Mouse (Mus musculus) embryonic facial prominence, embryonic 15.5 days (tissue): ENCODE measurements around the gene Tmcc3. TPM values are rescaled to one million over a fixed set of nuclear protein-coding genes. Genes with fewer than 3 reads are reported as not detected.

Experiments
- ATAC-seq: fragments of 200-750 bp; cut with Nextera tagmentation; 2 replicates; pipeline ENCODE4 v1.8.0; 2017; ENCODE audit warnings: low read depth, moderate TSS enrichment; ENCODE audit not compliant: insufficient number of reproducible peaks, low FRiP score, low TSS enrichment
- H3K27ac ChIP-seq: fragments of 300-500 bp; sonication (generic); replicated peaks from 2 replicates; pipeline ENCODE4 v1.5.1; 2015; ENCODE audit warnings: mild to moderate bottlenecking, inconsistent platforms
- H3K27me3 ChIP-seq: fragments of 300-500 bp; sonication (generic); 2 replicates; pipeline ENCODE4 v1.6.1; 2015; ENCODE audit warnings: inconsistent platforms
- H3K36me3 ChIP-seq: fragments of 300-500 bp; sonication (generic); 2 replicates; pipeline ENCODE4 v1.6.1; 2015; ENCODE audit warnings: mild to moderate bottlenecking, inconsistent platforms
- H3K4me1 ChIP-seq: fragments of 300-500 bp; sonication (generic); 2 replicates; pipeline ENCODE4 v1.6.1; 2015; ENCODE audit warnings: inconsistent platforms
- H3K4me2 ChIP-seq: fragments of 300-500 bp; sonication (generic); replicated peaks from 2 replicates; pipeline ENCODE4 v1.6.1; 2015; ENCODE audit warnings: mild to moderate bottlenecking, inconsistent platforms
- H3K4me3 ChIP-seq: fragments of 300-500 bp; sonication (generic); replicated peaks from 2 replicates; pipeline ENCODE4 v1.5.1; 2015; ENCODE audit warnings: mild to moderate bottlenecking, inconsistent platforms
- H3K9ac ChIP-seq: fragments of 300-500 bp; sonication (generic); 2 replicates; pipeline ENCODE4 v1.6.1; 2015; ENCODE audit warnings: inconsistent platforms
- H3K9me3 ChIP-seq: fragments of 300-500 bp; sonication (generic); replicated peaks from 2 replicates; pipeline ENCODE4 v1.6.1; 2016; ENCODE audit warnings: inconsistent platforms
- WGBS: fragments of 180-500 bp; shearing (Covaris S2); methylation state at CpG from one replicate; pipeline ENCODE4 v1.1.7; 2015; 5-methylcytosine and 5-hydroxymethylcytosine counted together
- polyA plus RNA-seq: library from polyadenylated mRNA; unstranded; fragments of >200 nt; fragmentation: Nextera tagmentation; extraction: Ambion mirVana; gene quantifications from 2 replicates; pipeline ENCODE4 v1.2.1, GENCODE M21; 2015

Gene Tmcc3
- polyA plus RNA-seq, 1 experiment from 2014 or later: 14.2 TPM

DNA sequence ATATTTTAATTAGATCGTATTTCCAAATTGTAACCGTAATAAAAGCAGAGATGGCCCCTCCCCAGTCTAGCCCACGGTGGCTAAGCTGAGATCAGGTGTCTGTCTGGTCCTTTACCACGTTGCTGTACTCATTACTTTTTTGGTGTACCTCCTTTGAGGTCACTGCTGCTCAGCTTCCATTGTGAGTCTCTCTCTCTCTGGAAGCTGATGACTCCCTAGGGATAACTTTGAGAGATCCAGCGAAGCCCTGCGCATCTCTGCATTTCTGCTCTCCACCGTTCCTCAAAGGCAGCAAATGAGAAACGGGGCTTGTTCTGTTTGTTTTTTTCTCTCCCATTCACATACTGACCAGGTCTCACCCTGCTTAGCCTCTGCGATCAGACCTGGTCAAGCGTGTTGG, 23.3 kb downstream of the Tmcc3 start:
- Histone ChIP-seq H3K36me3 (no peaks in the 10 kb centered on the region), H3K9ac (no peak overlapping the region), H3K4me1 (peaks cover 2% of the 10 kb centered on the region), H3K27me3 (no peaks in the 10 kb centered on the region), H3K9me3 (no peaks in the 10 kb centered on the region), H3K4me3 (no peak overlapping the region), H3K4me2 (no peak overlapping the region), H3K27ac (no peak overlapping the region)
- WGBS: 71% methylated on average over 10 of the region's 10 CpGs
- ATAC-seq: no peak

DNA sequence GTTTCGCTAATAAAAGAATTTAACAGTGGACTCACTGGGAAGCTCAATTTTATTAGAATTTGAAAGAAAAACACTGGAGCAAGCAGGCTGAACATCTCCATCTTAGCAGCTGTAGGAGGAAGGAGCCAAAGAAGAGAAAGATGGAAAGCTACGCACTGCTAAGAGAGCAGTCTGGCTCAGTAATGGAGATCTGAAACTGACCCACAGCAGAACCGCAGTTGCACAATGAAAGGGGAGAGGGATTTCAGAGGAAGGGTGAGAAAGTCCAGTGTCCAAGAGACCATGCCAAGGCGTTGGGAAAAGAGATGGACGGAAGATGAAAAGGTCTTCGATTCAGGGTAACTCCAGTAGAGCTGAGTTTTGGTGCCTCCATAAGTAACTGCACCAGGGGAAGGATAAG, 24.3 kb downstream of the Tmcc3 start:
- no peaks in the 10 kb centered on the region for H3K4me1 ChIP-seq
- ATAC-seq: no peak
- H3K4me2 ChIP-seq: no peak overlapping the region
- no peak overlapping the region for H3K27ac ChIP-seq
- H3K9me3 ChIP-seq: no peaks in the 10 kb centered on the region
- no peaks in the 10 kb centered on the region for H3K27me3 ChIP-seq
- no peak overlapping the region for H3K9ac ChIP-seq
- no peak overlapping the region for H3K4me3 ChIP-seq
- WGBS: 87% methylated on average over 6 of the region's 6 CpGs
- H3K36me3 ChIP-seq: no peaks in the 10 kb centered on the region

DNA sequence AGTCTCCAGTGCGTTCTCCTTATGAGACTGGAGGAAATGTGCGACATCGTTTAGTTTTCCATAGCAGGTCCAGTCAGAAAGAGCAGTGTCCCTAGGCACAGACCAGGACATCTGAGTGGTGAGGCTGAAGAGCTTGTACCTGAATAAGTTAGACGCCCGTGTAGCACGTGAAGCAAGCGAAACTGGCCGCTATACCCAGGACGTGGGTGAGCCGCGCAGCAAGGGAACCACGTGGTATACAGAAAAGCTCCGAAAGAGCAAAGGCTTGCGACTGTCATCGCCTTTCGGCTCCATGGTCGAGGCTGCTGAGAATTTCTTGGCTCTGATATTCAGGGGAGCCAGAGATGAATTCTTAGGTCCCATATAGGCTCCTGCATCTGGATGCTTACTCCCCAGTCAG, 29.8 kb downstream of the Tmcc3 start:
- Histone ChIP-seq H3K27me3 (no peaks in the 10 kb centered on the region), H3K4me1 (no peaks in the 10 kb centered on the region; the same call in 1 of the 2 replicates), H3K4me2 (no peak overlapping the region), H3K27ac (no peak overlapping the region), H3K9ac (no peak overlapping the region), H3K36me3 (no peaks in the 10 kb centered on the region), H3K9me3 (no peaks in the 10 kb centered on the region), H3K4me3 (no peak overlapping the region)
- 67% methylated on average over 17 of the region's 17 CpGs for WGBS
- no peak for ATAC-seq

DNA sequence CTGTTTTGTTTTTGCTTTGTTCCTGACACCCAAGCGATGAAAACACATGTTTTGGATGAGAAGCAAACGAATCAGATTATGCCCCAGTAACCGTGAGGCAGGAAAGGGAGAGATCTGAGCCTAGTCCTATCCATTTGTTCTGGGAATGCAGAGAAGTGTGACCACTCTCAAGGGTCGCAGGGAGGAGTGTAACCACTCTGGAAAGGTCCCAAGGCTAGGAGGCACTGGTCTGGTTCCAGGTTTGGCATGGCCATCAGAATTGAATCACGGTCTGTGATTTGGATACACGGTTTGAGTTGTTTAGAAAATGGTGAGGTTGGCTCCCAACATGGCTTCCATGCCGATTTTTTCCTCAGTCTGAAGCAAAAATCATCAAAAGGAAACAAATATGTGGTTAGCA, 30.5 kb downstream of the Tmcc3 start:
- Histone ChIP-seq H3K36me3 (no peaks in the 10 kb centered on the region), H3K9me3 (no peaks in the 10 kb centered on the region), H3K4me2 (no peak overlapping the region), H3K27ac (no peak overlapping the region), H3K27me3 (no peaks in the 10 kb centered on the region), H3K9ac (no peak overlapping the region), H3K4me1 (no peaks in the 10 kb centered on the region; the same call in 1 of the 2 replicates), H3K4me3 (no peak overlapping the region)
- WGBS: 47% methylated on average over 7 of the region's 7 CpGs
- no peak for ATAC-seq

DNA sequence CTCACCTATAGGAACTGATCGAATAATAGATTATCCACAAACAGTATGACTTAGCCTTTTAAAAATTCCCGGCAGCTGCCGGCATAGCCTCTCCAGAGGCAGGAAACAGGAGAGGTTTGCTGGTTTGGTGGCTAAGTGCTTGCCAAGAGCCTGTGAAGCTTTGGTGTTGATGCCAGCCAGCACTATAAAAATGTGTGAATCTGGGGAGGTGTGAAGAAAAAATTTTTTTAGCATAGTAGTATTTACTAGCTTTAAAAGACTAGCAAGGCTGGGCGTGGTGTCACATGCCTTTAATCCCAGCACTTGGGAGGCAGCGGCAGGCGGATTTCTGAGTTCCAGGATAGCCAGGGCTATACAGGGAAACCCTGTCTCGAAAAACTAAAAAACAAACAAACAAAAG, 31.8 kb downstream of the Tmcc3 start:
- no peak for ATAC-seq
- WGBS: 74% methylated on average over 7 of the region's 7 CpGs
- Histone ChIP-seq H3K4me2 (no peak overlapping the region), H3K9me3 (no peaks in the 10 kb centered on the region), H3K9ac (no peak overlapping the region), H3K4me1 (no peaks in the 10 kb centered on the region; the same call in 1 of the 2 replicates), H3K27me3 (no peaks in the 10 kb centered on the region), H3K36me3 (no peaks in the 10 kb centered on the region), H3K27ac (no peak overlapping the region), H3K4me3 (no peak overlapping the region)

DNA sequence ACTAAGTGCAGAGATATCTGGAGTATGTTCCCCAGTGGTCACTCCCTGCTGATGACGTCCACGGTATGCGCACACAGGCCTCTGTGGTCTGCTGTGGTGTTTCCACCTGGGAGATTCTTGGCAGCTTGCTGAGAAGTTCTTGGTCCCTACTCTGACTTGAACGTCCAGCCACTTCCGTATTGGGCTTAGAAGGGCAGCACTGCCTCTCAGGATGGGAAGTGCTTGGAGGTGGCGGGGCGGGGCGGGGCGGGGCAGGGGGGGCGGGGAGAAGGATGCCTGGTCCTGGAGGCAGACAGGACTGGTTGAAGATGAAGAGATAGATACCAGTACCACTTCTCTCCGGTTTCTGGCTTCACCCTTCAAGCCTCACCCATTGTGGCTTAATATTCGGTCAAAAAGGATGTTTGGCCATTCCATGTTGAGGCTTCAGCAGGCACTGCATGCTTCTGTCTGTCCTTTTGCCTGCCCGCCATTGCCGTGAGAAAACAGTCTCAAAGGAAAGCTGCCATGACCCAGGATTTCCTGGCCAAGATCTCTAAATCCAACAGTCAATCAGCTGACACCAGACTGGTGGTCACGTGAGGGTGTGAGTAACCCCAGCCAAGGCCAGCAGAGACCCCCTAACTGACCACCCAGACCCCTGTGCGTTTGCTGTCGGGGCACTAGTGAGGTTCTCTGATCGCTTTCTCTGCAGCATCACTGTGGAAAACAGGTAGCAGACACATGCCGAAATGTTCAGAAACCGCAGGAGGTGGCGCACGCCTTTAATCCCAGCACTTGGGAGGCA, 33.1 kb downstream of the Tmcc3 start:
- 49% methylated on average over 22 of the region's 22 CpGs for WGBS
- no peaks in the 10 kb centered on the region for H3K36me3 ChIP-seq
- no peak overlapping the region for H3K9ac ChIP-seq
- ATAC-seq: no peak
- H3K4me3 ChIP-seq: no peak overlapping the region
- no peaks in the 10 kb centered on the region for H3K27me3 ChIP-seq
- no peak overlapping the region for H3K4me2 ChIP-seq
- H3K9me3 ChIP-seq: no peaks in the 10 kb centered on the region
- H3K4me1 ChIP-seq: no peaks in the 10 kb centered on the region; the same call in 1 of the 2 replicates
- H3K27ac ChIP-seq: no peak overlapping the region

DNA sequence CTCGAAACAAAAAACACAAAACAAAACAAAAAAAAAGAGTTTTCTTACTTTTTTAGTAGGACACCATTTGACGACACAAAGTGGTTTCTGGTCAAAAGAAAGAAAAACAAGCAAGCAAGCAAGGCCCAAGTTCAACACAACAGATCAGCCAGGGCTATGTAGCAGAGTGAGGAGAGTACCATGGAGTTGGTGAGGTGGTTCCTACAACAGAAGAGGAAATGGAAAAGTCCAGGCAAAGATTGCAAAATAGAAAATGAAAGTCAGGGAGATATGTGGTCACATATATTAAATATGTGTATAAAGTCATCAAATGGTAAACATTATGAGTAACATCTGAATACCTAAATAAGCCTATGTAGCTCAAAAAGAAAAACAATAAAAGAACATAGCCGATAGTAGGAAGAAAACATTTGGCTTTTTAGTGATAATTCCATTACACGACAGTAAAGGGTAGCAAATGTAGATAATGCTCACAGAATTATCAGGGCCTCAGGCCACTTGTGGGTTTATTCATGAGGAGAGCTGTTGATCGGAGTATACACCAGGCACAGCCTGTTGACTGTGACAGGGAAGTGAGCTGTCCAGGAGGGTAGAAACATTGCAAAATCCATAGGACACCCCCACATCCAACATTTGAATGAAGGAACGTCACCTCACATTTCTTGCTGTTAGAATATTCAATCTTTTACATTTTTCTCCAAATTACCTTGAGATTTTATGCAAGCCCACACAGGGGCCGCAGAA, 33.9 kb downstream of the Tmcc3 start:
- H3K9me3 ChIP-seq: no peaks in the 10 kb centered on the region
- ATAC-seq: no peak
- no peak overlapping the region for H3K4me3 ChIP-seq
- no peak overlapping the region for H3K4me2 ChIP-seq
- H3K9ac ChIP-seq: no peak overlapping the region
- no peaks in the 10 kb centered on the region for H3K27me3 ChIP-seq
- no peaks in the 10 kb centered on the region; the same call in 1 of the 2 replicates for H3K4me1 ChIP-seq
- no peak overlapping the region for H3K27ac ChIP-seq
- 87% methylated on average over 7 of the region's 7 CpGs for WGBS
- no peaks in the 10 kb centered on the region for H3K36me3 ChIP-seq

DNA sequence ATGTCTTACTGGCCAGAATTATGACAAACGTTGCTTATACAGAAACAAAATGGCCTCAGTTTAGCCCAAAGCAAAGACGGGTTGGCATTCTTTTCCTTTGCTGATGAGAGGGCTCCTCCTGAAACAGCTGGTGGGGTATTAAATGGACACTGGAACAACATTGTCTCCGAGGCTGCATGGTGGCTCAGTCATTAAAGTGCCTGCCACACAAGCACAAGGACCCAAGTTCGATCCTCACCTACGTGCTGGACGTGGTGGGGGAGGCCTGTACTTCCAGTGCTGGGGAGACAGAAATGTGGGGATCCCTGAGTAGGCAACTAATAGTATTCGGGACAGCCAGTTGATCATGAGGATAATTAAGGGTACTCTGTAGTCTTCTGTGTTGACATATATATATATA, 34.8 kb downstream of the Tmcc3 start:
- WGBS: 94% methylated on average over 7 of the region's 7 CpGs
- no peak overlapping the region for H3K4me2 ChIP-seq
- H3K27me3 ChIP-seq: no peaks in the 10 kb centered on the region
- H3K4me3 ChIP-seq: no peak overlapping the region
- no peak overlapping the region for H3K9ac ChIP-seq
- no peaks in the 10 kb centered on the region for H3K36me3 ChIP-seq
- no peak for ATAC-seq
- no peaks in the 10 kb centered on the region; the same call in 1 of the 2 replicates for H3K4me1 ChIP-seq
- H3K27ac ChIP-seq: no peak overlapping the region
- H3K9me3 ChIP-seq: no peaks in the 10 kb centered on the region

DNA sequence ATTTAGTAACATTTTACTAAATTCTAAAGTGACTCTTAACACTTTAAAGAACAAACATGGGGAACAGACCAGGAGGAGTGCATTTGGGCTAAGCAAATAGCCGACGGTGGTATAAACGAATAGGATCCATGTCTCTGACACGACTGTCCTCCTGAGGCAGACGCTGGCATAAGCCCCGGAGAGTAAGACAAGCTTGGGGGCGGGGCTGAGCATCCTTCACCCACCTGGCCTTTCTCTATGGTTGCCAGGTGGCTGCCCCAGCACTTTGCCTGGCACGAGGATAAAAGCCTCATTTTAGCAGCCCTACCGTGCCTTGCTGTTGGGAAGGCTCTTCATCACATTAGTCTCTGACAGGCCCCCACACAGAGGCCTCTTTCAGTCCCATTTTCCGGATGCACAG, 35.5 kb downstream of the Tmcc3 start:
- H3K4me2 ChIP-seq: no peak overlapping the region
- H3K9me3 ChIP-seq: no peaks in the 10 kb centered on the region
- WGBS: 75% methylated on average over 10 of the region's 10 CpGs
- no peak overlapping the region for H3K9ac ChIP-seq
- H3K36me3 ChIP-seq: no peaks in the 10 kb centered on the region
- H3K27ac ChIP-seq: no peak overlapping the region
- H3K4me3 ChIP-seq: no peak overlapping the region
- no peaks in the 10 kb centered on the region; the same call in 1 of the 2 replicates for H3K4me1 ChIP-seq
- no peak for ATAC-seq
- no peaks in the 10 kb centered on the region for H3K27me3 ChIP-seq

DNA sequence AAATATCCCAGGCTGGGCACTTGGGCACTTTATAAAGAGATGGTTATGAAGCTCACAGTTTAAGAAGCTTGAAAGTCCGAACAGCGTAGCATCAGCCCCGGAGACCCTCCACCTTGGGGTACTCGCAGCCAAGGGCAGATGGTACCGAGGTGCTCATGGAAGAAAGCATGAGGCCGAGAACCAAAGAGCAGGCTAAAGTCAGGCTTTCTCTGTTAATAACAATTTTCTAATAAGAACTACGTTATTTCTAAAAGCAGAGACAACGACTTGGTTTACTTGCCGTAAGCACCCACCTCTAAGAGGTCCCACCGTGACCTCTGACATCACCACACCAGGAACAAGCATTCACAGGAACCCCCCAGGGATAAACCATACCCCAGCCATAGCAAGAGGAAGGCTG, 36.2 kb downstream of the Tmcc3 start:
- Histone ChIP-seq H3K36me3 (no peaks in the 10 kb centered on the region), H3K4me2 (no peak overlapping the region), H3K9ac (no peak overlapping the region), H3K4me1 (no peaks in the 10 kb centered on the region; the same call in 1 of the 2 replicates), H3K27ac (no peak overlapping the region), H3K27me3 (no peaks in the 10 kb centered on the region), H3K4me3 (no peak overlapping the region), H3K9me3 (no peaks in the 10 kb centered on the region)
- WGBS: 94% methylated on average over 10 of the region's 10 CpGs
- no peak for ATAC-seq

DNA sequence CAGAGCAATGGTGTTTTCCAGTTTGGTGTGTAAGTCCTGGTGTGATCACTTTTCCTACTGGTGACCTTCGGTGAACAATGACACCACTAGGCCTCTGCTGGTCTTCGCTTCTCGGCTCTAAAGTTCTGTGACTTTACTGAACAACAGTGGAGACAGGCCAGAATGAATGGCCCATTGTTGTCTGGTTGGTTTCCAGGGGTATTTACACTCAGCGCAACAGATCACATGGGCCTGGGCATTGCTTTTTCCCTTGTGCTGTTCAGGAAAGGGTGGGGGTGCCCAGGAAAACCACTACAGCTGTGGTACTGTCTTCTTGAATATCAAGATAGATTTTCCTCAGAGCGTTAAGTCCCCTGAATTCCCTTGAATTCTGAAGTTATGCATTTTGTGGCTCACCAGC, 38.5 kb downstream of the Tmcc3 start:
- ATAC-seq: no peak
- 46% methylated on average over 5 of the region's 5 CpGs for WGBS
- no peak overlapping the region for H3K27ac ChIP-seq
- H3K27me3 ChIP-seq: no peaks in the 10 kb centered on the region
- no peak overlapping the region for H3K9ac ChIP-seq
- no peak overlapping the region for H3K4me3 ChIP-seq
- H3K4me2 ChIP-seq: no peak overlapping the region
- no peaks in the 10 kb centered on the region for H3K36me3 ChIP-seq
- H3K9me3 ChIP-seq: no peaks in the 10 kb centered on the region
- 0 out of 2 replicates have a peak, but pooled peaks cover 3% of the 10 kb centered on the region for H3K4me1 ChIP-seq
